Mouse (Mus musculus) lung, postnatal 14 days (tissue): ENCODE data around the gene 1700012B07Rik.
A peak's percentile ranks its signal among the peaks of the same experiment; 100 is the strongest.

Source experiments
- DNase-seq: peaks from one replicate; pipeline ENCODE4 v3.0.0; 2021

1700012B07Rik gene

DNA sequence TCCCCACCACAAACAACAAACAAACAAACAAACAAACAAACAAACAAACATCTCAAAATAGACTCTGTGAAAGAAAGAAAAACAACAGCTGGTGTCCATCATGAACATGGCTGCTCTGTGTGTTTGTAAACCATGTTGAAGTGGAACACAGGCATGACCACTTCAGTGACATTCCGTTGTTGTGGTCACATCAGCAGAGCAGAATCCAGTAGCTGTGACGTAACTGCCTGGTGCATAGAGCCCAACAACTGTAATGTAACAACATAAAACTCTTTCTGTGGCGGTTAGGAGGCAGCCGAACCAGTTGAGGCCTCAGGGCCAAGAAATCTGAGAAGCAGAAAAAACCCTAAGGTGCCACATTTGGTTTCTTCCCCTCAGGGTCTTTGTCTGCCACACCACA is 17.8 kb upstream of the 1700012B07Rik start:
- no peak for DNase-seq

DNA sequence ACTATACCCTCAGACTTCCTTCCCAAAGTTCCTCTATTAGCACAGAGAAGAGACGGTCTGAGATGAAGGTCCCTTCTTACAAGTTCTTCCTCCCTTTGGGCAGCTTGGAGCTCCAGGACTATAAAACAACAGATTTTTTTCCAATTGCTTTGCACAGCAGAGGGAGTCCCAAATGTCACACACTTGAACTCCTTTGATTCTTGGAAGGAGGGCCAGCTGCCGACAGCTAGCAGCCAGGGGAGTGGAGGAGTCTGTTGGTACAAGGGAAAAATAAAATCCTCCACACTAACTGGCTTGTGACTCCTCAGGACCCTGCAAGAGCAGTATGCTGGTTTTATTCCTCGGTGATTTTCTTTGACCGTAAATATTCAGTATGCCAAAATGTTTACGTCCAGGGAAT is 16.6 kb upstream of the 1700012B07Rik start:
- DNase-seq, result no peak

DNA sequence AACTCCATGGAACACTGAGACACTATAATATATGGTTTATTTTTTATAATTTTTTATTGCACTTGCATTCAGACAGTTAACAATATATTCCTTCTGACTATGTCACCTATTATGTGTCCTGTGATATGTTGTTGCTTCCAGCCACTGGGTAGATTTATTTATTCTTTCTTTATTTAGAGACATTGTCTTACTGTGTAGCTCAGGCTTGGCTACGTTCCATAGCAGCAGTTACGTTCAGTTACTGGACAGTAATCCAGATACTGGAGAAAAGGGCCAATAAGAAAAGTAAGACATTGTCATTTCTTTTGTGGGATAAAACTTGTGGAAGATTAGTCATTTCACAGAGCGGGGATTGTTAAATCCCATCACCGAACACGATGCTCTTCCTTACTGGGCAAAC is 2.5 kb upstream of the 1700012B07Rik start:
- DNase-seq, result no peak

DNA sequence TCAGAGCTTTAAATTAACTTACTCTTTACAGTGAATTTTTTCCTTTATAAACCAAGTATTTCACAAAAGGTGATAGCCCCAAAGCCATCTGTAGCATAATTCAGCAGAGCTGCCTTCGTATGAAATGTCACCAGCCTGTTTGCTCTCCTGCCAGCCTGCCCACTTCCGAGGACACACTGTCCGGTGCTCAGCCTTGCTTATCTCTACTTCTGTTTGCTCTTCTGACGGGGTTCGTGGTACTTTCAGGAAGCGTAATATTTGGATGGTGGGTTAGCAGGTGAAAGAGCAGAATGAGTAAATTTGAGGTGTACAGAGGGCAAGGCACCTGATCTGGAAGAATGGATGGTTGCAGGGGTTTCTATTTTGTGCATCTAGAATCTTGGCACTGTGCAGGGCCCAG is 5.6 kb downstream of the 1700012B07Rik start:
- DNase-seq, result no peak

DNA sequence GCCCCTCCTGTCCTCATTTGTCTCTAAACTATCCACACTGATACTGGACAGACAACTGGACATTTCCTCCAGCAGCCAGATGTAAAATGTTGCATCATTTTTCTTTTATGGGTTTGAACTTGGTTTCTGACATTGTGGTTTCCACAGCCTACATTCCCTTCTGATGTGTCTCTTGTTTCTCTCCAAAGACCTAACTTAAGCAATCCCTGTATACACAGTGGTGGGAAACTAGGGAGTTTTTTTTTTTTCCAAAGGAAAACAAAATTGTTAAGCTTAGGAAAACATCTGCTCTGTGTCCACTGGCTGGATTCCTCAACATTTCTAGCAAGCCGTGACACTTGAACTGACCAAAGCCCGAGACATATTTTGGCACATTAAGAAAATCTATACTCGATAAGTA is 10.4 kb downstream of the 1700012B07Rik start:
- DNase-seq, result no peak

DNA sequence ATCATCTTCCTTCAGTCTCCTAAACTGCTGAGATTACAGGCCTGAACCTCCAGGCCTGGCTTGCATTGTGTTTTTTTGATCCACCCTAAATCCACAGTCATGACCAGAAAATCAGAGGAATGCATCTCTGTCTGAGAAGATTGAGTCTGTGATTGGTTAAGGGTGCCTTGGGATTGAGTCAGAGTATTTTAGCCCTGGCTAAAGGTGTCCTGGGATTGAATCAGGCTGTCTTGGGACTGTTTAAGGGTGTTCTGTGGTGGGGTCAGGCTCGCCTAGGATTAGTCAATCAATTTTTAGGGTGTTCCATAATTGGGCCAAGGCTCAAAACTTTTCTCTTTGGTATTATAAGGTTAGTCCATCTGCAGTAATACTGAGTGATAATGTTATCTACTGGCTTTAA is 10.9 kb downstream of the 1700012B07Rik start:
- peak; percentile 58 for DNase-seq

DNA sequence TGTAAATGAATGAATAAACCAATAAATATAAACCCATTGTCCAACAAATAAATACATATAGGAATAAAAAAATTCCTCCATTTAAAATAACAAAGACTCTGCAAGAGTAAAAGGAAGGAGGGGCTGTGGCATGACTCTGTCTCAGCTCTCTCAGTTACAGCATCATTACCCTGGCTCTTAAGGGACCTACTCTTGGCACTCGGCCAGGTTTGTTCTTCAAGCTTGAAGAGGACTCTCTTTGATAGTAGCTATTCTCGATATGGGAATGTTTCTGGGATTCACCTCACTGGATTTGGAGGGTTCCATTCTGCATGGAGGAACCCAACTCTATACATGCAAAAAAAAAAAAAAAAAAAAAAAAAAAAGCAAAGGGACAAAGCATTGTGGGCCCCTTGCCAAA is 16.1 kb downstream of the 1700012B07Rik start:
- DNase-seq, result peak; percentile 41

DNA sequence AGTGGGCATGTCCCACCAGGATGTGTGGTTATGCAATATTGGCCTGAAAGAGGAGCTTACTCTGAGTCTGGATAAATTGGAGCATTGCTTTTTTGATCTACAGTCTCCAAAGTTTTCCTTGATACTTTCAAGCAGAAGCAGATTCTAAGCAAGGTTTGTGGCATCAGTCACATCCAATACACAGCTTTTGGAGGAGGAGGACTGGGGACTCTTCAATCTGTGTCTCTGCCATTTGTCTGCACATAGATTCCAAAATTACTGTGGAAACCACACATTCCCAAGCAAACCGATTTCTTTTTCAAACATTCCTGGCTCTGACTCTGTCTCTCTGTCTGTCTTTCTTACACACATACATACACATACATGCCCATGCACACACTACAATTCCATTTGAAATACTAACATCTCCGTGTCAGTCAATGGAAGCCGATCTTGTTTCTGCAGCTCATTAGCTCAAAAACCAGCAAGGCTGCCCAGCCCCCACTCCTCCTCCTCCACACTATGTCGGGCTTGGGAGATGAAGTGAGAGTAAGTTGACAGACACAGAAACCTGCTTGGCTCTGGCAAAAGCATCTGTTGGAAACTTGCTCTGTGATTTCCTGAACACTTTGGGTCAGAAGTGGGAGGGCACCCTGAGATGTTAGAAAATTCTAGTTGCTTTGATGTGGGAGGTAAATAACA is 18.5 kb downstream of the 1700012B07Rik start:
- peak; percentile 19 for DNase-seq

DNA sequence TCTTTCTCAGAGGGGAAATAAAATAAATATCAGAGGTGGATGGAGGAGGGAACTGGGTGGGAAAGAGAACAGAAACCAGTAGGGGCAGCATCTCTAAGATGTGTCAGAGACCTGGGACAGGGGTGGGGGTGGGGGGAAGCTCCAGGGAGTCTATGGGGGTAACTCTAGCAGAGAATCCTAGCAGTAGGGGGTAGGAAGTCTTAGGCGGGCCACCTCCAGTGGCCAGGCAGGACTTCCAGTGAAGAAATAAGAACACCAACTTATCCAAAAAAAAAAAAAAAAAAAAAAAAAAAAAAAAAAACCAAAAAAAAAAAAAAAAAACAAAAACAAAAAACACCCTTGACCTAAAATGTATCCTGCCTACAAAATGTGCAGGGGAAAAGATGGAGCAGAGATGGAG is 26.3 kb downstream of the 1700012B07Rik start:
- DNase-seq, result no peak

DNA sequence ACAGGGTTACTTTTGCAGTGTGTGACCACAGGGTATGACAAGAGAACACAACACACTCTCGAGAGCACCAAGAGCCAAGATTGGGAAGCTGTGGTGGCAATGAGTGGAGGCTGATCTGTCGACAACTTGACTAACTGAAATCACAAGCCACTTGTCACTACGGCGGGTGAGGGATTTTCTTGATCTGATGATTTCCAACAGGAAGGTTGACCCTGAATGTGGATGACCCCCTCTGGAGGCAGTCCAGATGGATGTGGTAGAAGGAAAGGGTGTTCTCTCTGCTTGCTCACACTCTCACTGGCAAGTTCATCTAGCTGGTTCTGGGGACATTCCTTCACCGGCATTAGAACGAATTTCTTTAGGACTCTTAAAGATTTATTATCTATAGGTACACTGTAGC is 30.3 kb downstream of the 1700012B07Rik start:
- peak; percentile 36 for DNase-seq

DNA sequence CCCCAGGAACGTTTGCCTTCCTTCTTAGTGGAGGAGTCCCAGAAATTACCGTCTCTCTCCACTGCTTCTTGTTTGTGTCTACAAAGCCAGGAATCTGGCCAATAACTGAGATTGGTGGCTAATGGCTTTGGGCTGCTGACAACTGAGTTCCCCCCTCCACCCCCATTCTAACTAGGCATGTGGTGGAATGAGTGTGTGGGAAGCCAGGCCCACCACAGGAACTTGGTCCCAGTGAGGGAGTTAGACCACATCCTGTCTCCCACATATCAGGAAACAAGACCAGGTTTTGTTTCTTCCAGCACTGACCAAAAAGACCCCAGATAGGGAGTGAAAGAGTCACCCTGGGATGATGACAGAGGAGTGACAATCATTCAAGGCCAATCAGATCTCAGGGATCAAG is 32.3 kb downstream of the 1700012B07Rik start:
- DNase-seq, result no peak

DNA sequence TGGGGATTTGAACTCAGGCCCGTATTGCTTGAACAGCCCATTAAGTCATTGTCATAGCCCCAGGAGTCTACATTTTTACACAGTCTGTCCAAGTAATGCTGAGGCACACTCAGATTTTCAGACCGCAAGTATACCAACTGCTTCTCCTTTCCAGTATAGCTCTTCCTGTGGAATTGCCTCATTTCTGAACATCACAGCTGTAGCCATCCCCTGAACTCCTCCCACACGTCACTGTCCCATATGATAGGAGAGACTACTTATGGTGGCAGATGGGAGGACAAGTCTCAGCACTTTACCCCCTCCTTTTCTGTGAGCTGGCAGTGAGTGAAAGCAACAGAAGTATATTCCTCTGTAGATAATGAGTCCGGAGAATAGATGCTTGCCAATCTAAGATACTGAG is 34.3 kb downstream of the 1700012B07Rik start:
- DNase-seq, result no peak

DNA sequence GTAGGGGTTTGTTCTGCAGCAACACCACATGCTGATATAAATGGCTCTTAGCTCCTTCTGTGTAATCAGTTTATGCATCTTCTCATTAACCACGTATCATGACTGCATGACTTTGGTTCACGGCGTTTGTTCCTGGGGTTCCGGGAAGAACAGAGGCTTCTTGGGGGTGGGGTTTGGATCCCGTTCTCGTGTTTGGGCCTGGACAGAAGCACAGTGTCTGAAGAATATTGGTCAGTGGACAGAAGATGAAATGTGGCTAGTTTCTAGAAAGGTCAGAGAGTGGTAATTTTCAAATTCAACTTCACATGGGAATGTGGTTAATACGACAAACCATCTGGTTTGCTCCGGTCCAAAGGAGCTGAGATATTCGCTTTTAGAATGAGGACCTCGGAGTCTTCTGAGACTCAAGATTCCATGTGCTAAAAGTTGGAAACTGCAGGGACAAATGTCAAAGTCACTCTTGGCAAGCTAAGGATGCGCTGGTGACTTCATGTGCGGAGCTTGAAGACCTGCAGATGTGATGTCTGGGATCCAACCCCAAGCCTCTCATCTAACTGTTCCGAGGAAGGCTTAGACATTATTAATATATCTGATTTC is 35.3 kb downstream of the 1700012B07Rik start:
- peak; percentile 23 for DNase-seq

DNA sequence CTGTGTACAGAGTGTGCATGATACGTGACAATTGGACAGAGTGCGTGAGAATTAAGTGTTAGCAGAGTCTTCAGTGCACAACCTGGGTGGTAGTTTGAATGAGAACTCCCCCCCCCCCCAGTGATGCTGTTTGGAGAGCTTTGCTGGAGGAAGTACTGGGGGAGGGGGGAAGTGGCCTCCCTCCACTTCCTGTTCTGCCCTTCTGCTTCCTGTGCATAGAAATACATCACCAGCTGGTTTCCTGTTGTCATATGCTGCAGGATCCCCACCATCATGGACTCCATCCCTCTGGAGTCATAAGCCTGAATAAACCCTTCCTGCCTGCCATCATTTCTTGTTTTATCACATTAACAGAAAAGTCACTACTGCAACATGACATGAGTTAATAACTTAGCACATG is 35.9 kb downstream of the 1700012B07Rik start:
- DNase-seq, result no peak

DNA sequence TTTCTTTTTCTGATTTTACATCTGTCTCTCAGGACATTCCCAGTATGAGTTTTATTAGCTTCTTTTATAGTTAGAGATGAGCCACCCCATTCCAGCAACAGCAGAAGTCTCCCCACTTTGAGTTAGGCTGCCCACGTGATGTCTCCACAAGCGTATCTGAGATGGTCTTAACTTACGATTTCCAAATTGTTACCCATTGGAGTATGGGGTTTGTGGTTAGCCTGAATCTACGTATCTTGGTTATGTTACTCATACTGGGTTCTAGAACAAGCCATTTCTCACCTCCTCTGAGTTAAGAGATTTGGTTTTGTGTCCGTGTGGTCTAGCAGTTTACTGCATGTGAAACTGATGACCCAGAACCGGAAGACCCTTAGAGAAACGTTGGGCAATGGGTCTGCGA is 37.6 kb downstream of the 1700012B07Rik start:
- DNase-seq, result no peak

DNA sequence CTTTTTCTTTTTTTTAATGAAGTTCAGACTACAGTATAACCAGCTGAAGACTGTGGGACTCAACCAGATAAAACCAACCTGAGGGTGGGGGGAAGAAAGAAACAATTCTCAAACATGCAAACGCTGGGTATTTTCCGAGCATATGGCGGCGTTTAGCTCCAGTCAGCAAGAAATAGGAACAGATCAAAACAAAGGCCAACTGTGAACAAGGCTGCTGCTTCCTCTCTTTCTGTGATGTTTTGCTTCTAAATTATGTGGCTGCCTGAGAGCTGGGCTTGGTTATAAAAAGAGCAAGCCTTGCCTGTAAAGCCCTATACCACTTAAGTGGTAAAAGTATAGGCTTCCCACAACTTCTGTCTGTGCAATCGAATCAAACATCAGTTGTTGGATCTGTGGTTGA is 42.5 kb downstream of the 1700012B07Rik start:
- DNase-seq, result no peak

DNA sequence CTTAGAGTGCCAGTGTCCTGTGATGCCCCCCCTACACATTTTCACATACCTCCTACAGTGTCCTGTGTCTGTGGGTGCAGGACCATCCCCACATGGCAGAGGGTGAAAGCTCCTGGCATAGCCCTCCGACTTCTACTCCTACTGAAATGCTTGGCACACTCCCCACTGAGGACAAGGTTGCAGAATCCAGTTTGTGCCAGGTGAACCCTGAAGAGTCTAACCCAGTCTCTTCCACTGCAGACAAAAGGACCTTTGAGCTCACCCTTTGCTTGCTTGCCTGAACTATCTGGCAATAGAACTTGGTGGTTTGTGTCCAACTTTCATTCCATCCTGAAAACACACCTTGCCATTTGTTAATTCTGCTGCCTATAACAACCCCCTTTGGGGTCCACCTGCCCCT is 56.5 kb downstream of the 1700012B07Rik start:
- DNase-seq, result no peak

DNA sequence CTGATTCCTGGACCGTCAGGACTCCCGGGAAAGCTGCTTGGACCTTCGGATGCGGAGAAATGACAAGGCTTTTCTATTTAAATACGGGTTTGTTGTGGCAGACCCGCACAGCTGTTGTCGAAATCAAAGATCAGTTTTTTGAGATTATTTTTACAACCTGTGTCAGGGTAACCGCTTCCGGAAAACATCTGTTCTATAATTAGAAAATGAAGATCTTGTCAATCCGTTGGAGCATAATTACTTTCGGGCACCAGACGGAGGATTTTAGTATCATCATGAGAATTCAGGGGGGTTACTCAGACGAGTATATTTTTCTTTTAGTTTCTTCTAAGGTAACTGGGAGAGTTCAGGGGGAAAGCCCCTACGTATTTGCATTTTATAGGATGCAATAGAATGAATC is 57.7 kb downstream of the 1700012B07Rik start:
- DNase-seq, result no peak

DNA sequence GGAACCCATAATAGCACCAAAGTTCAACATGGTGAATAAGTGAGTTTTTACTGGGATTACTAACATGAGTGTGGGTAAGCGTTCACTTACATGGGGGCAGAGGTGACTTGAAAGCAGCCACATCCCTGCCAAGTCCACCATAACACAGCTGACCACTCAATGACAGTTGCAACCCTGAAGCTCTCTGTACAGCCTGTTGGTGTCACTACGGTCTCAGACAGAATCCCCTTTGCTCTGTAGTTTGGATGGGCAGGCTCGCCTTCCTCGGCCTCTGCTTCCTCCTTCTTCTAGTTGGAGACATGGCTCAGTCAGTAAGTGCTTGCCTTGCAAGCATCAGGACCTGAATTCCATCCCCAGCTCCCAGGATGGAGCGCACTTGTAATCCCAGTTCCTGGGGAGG is 58.8 kb downstream of the 1700012B07Rik start:
- no peak for DNase-seq

DNA sequence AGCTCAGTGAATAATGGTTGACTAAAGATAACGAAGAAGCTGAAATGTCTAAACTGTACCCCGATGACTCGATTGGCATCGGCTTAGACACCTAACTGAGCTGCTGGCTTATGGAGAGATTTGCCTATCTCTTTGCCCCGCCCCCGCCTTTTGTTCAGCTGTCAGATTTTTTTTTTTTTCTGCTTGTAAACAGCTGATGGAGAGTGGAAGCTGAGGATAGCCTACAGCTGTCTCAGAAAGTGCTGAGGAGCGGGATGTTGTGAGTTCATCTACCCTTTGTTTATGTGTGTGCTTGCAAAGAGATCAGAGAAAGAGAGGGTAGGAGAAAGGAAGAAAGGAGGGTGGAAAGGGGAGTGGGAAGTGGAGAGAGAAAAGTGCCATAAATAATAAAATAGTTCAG is 67.8 kb downstream of the 1700012B07Rik start:
- no peak for DNase-seq

DNA sequence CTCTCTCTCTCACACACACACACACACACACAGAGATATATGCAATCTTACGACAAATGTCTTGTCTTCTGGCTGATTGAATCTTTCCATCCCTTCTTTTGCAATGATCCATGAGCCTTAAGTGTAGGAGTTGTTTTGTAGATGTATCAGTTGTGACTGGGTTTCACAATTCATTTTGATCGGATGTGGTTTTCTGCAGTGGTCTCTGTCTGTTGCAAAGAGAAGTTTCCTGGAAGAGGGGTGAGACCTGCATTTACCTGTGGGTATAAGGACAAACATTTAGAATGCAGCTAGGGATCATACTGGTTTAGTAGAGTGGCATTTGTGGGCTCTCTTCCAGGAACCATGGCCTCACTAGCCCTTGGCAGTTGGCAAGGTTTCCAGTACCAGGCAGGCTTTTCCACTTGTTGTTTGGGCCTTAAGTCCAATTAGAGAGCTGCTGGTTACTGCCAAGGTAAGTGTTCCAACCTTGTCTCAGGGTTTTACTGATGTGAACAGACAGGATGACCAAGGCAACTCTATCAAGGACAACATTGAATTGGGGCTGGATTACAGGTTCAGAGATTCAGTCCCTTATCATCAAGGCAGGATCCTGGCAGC is 69.1 kb downstream of the 1700012B07Rik start:
- no peak for DNase-seq

DNA sequence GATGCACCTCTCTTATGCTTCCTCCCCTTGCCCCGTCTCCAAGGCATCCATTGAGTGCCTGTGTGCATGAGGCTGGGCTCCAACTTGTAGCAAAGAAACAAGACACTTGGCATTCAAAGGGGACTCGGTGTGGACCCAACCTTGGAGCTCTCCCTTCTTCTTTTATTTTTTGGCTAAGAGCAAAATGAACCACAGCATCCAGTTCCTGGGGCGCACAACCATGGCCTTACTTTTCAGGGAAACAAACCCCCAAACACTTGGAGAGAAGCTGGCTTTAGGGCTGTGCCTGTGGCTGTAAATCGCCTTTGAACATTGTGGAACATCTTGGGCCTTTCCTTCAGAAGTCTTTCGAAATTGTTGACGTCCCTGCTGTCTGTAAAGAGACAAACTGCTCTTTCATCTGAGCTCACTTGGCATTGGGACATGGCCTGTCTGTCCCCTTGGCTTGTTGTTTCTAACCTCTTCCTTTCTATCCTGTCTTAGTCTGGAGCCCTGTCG is 73.7 kb downstream of the 1700012B07Rik start:
- peak; percentile 25 for DNase-seq

DNA sequence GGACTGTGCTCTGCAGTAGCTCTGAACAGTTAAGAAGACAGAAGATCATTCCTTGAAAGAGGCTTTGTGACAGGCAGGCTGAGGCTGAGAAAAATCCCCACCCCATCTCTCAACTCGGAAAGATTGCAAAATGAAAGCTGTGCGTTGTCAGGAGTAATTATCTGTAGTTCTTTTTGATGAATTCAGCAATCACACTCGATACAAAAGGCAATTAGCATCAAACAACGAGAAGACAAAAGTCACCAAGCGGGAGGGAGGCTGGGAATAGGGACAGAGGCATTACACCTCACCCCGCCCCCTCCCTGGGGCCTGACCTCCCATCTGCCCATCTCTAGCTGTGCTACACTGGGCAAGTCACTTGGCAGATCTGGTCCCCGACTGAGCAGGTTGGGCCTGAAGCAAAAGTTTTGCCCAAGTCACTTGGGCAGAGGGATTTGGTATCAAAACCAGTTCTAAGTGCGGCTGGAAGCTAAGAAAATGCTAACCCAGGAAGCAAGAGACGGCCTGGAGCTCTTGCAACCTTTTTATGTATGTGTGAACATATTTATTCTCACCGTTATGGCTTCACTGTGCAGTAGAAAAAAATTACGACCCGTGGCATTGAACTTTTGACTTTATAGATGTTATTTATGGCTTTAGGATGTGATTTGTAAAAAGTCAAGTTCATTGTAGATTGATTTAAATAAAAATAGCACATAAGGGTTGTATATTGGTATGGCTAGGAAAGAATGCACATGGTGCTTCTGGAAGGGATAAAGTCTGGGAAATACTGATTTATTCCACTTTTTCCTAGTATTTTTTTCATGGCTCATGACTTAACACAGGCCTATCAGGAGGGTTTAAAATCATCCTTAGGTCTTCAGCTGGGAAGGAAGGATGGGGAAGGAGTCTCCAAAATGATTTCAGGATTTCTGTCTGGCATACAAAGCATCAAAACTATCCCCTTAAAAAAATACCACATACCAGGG is 75.9 kb downstream of the 1700012B07Rik start:
- DNase-seq, result no peak
